Mouse (Mus musculus) liver, embryonic 14 days (tissue): ENCODE measurements around the gene Fcna. TPM values are rescaled to one million over a fixed set of nuclear protein-coding genes. Genes with fewer than 3 reads are reported as not detected.

Source experiments
- polyA plus RNA-seq: library from polyadenylated mRNA; depleted of rRNA; stranded (reverse); fragments of >200 nt; gene quantifications from 2 replicates; pipeline ENCODE4 v1.2.3, GENCODE M21; 2012; rRNA removed

Gene Fcna
- 21.6 and 24.9 TPM in 2 replicates for polyA plus RNA-seq

GRCm38 (mm10) chr2:25627811-25628210, at the start of gene Fcna:
Gene Fcna (minus strand): TSS chr2:25628030.

GRCm38 (mm10) chr2:25676486-25676885, 48.7 kb upstream of the Fcna start, which contains the start of gene Lcn6:
Gene Lcn6 (plus strand): TSS chr2:25676786.

GRCm38 (mm10) chr2:25657652-25658051, 29.8 kb upstream of the Fcna start, which contains the start of gene Lcn5:
Gene Lcn5 (plus strand): TSS chr2:25657952.

DNA sequence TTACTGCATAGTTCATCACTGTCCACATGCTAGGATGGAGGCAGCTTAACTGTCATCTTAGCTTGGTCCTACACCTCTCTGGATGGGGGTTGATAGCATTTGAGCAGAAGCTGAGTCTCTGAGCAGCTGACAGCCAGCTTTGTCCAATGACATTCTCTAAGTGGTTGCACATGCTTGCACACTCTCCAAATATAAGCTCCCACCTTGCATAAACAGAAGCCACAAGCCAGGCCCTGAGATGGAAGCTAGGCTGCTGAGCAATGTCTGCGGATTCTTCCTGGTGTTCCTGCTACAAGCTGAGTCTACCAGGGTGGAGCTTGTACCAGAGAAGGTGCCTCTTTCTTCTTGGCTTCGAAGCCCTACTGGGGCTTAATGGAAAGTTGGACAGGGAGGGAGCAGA, 25.1 kb upstream of the Fcna start, which contains the start of gene Lcn8:
TSS of gene Lcn8 (plus strand) at position 219 of the 400 bp plus-strand sequence.

DNA sequence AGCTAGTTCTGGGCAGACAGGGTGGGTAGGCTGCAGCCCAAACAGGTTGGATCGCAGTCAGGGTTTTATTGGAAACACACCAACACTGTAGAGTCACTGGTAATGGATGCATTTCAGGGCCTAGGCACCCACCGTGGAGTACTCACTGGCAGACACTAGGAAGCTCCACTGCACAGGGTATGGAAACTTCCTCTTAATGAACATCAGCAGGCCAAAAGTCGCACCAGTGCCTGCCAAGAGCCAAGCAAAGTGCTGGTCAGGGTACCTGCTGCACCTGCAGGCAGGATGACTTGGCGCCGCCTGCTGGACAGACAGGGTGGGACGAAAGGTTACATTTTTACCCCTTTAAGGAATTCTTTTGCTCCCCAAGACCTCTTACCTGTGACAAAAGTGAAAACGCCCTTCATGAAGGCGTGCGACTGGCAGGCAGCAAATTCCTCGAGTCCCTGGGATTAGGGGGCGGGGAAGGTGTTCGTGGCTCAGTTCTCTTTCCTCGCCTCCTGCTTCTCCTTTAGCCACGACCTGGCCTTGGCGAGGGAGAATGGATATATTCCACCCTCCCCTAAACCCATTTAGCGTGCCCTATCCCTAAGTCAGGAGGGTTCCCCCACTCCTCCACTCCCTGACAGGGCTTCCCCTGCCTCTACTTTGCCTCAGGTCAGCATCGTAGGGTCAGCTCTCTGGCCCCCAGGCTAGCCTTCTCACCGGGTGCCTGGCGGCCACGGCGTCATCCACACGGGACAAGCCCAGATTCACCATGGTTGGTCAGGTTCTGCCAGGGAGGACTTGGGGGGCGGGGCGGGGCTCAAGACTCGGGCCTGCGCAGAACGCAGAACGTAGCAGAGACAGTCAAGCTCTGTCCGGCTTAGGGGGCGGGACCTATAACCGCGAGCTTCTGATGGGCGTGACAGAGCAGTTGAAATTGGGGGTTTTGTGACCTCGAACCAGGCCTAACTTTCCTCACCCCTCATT, 6.3 kb downstream of the Fcna start, which contains the start of gene Tmem141:
TSS of gene Tmem141 (minus strand) at position 777 of the 972 bp plus-strand sequence.

GRCm38 (mm10) chr2:25617578-25617977, 10.3 kb downstream of the Fcna start, which contains the start of gene Ccdc183:
Gene Ccdc183 (minus strand): TSS chr2:25617678.

GRCm38 (mm10) chr2:25607761-25608622, 19.8 kb downstream of the Fcna start, which contains the start of gene Rabl6:
Gene Rabl6 (minus strand): TSS chr2:25608521.

GRCm38 (mm10) chr2:25581294-25581864, 46.5 kb downstream of the Fcna start, which contains the start of gene Ajm1:
Gene Ajm1 (minus strand): TSS chr2:25581757.

Other genes with a start within 250 kb of the Fcna start
- 0.18 and 0.22 TPM in 2 replicates for gene Entpd2, start 232.2 kb downstream of the Fcna start, polyA plus RNA-seq
- gene Npdc1, start 228.7 kb downstream of the Fcna start, polyA plus RNA-seq: 3.2 and 3.7 TPM in 2 replicates
- 0.37 and 0.68 TPM in 2 replicates for gene Fut7, start 204.8 kb downstream of the Fcna start, polyA plus RNA-seq
- gene Abca2, start 199.3 kb downstream of the Fcna start, polyA plus RNA-seq: 1.9 and 2.4 TPM in 2 replicates
- gene Clic3, start 171.2 kb downstream of the Fcna start, polyA plus RNA-seq: 0.14 and 0.23 TPM in 2 replicates
- 7.5 and 7.9 TPM in 2 replicates for gene Paxx, start 166.9 kb downstream of the Fcna start, polyA plus RNA-seq
- 0.21 TPM in 2 replicates for gene Ptgds, start 158.0 kb downstream of the Fcna start, polyA plus RNA-seq
- gene Lcn12, start 134.1 kb downstream of the Fcna start, polyA plus RNA-seq: not detected in 2 replicates
- 4.5 and 8.5 TPM in 2 replicates for gene Fbxw5, start 127.3 kb downstream of the Fcna start, polyA plus RNA-seq
- gene C8g, start 126.3 kb downstream of the Fcna start, polyA plus RNA-seq: 19.1 and 24.6 TPM in 2 replicates
- gene Traf2, start 81.1 kb downstream of the Fcna start, polyA plus RNA-seq: 5.3 and 6.8 TPM in 2 replicates
- gene Edf1, start 70.2 kb downstream of the Fcna start, polyA plus RNA-seq: 107 and 113 TPM in 2 replicates
- 6.2 and 6.3 TPM in 2 replicates for gene Mamdc4, start 53.2 kb downstream of the Fcna start, polyA plus RNA-seq
- 32.3 and 33.8 TPM in 2 replicates for gene Phpt1, start 52.8 kb downstream of the Fcna start, polyA plus RNA-seq
- gene Ajm1, start 46.3 kb downstream of the Fcna start, polyA plus RNA-seq: 0.02 and 0.06 TPM in 2 replicates
- 20.4 and 22.4 TPM in 2 replicates for gene Rabl6, start 19.5 kb downstream of the Fcna start, polyA plus RNA-seq
- gene Ccdc183, start 10.4 kb downstream of the Fcna start, polyA plus RNA-seq: not detected in 2 replicates
- gene Tmem141, start 6.0 kb downstream of the Fcna start, polyA plus RNA-seq: 9.5 and 10.0 TPM in 2 replicates
- not detected in 2 replicates for gene Lcn8, start 25.1 kb upstream of the Fcna start, polyA plus RNA-seq
- gene Lcn5, start 29.9 kb upstream of the Fcna start, polyA plus RNA-seq: not detected in 2 replicates
- gene Lcn6, start 48.8 kb upstream of the Fcna start, polyA plus RNA-seq: not detected in 2 replicates
- gene Lcn10, start 54.7 kb upstream of the Fcna start, polyA plus RNA-seq: not detected in 2 replicates
- not detected in 2 replicates for gene Obp2a, start 72.0 kb upstream of the Fcna start, polyA plus RNA-seq
- 4.2 TPM in 2 replicates for gene Bmyc, start 78.7 kb upstream of the Fcna start, polyA plus RNA-seq
- gene Obp2b, start 109.0 kb upstream of the Fcna start, polyA plus RNA-seq: not detected in 2 replicates
- not detected in 2 replicates for gene Lcn3, start 137.5 kb upstream of the Fcna start, polyA plus RNA-seq
- not detected in 2 replicates for gene Lcn11, start 149.0 kb upstream of the Fcna start, polyA plus RNA-seq
- gene Gm13539, start 154.2 kb upstream of the Fcna start, polyA plus RNA-seq: not detected in 2 replicates
- not detected in 2 replicates for gene Glt6d1, start 187.8 kb upstream of the Fcna start, polyA plus RNA-seq
- gene Lcn9, start 195.1 kb upstream of the Fcna start, polyA plus RNA-seq: not detected in 2 replicates
- gene Sohlh1, start 219.2 kb upstream of the Fcna start, polyA plus RNA-seq: not detected in 2 replicates
- 0.02 TPM in 1 of 2 replicates, not detected in the other for gene Kcnt1, start 235.7 kb upstream of the Fcna start, polyA plus RNA-seq